Mouse (Mus musculus) hindbrain, embryonic 13.5 days (tissue): ENCODE data around the gene Gm20806. TPM values are rescaled to one million over a fixed set of nuclear protein-coding genes. Genes with fewer than 3 reads are reported as not detected.
"Not testable (repeated sequence)": the region's sequence is repeated elsewhere in the genome, so short reads cannot be mapped to it uniquely, and the experiment has no call there.

Experiments
- ATAC-seq: fragments of 200-750 bp; cut with Nextera tagmentation; 2 replicates; pipeline ENCODE4 v1.8.0; 2017; ENCODE audit warnings: moderate TSS enrichment; ENCODE audit not compliant: low FRiP score
- H3K27ac ChIP-seq: fragments of 300-500 bp; sonication (generic); 2 replicates; pipeline ENCODE4 v1.5.1; 2015; ENCODE audit warnings: inconsistent platforms, mild to moderate bottlenecking, moderate library complexity
- H3K27me3 ChIP-seq: fragments of 300-500 bp; sonication (generic); 2 replicates; pipeline ENCODE4 v1.6.1; 2015; ENCODE audit warnings: mild to moderate bottlenecking, inconsistent platforms
- H3K36me3 ChIP-seq: fragments of 300-500 bp; sonication (generic); 2 replicates; pipeline ENCODE4 v1.6.1; 2015; ENCODE audit warnings: mild to moderate bottlenecking, inconsistent platforms
- H3K4me1 ChIP-seq: fragments of 300-500 bp; sonication (generic); replicated peaks from 2 replicates; pipeline ENCODE4 v1.6.1; 2015; ENCODE audit warnings: inconsistent platforms
- H3K4me2 ChIP-seq: fragments of 300-500 bp; sonication (generic); 2 replicates; pipeline ENCODE4 v1.6.1; 2015; ENCODE audit warnings: inconsistent platforms, mild to moderate bottlenecking, moderate library complexity
- H3K4me3 ChIP-seq: fragments of 300-500 bp; sonication (generic); 2 replicates; pipeline ENCODE4 v1.5.1; 2015; ENCODE audit warnings: mild to moderate bottlenecking, inconsistent platforms
- H3K9ac ChIP-seq: fragments of 300-500 bp; sonication (generic); 2 replicates; pipeline ENCODE4 v1.6.1; 2015; ENCODE audit warnings: mild to moderate bottlenecking, inconsistent platforms
- H3K9me3 ChIP-seq: fragments of 300-500 bp; sonication (generic); 2 replicates; pipeline ENCODE4 v1.6.1; 2016; ENCODE audit warnings: inconsistent platforms
- WGBS: fragments of 180-500 bp; shearing (Covaris S2); methylation state at CpG from one replicate; pipeline ENCODE4 v1.1.7; 2015; 5-methylcytosine and 5-hydroxymethylcytosine counted together
- polyA plus RNA-seq: library from polyadenylated mRNA; unstranded; fragments of >200 nt; fragmentation: Nextera tagmentation; extraction: Ambion mirVana; gene quantifications from 2 replicates; pipeline ENCODE4 v1.2.1, GENCODE M21; 2015

Gene Gm20806
- not detected in 2 replicates for polyA plus RNA-seq

- not testable (repeated sequence) for H3K4me3 ChIP-seq, H3K27ac ChIP-seq, H3K9ac ChIP-seq, ATAC-seq, H3K9me3 ChIP-seq, H3K4me2 ChIP-seq, H3K36me3 ChIP-seq, H3K27me3 ChIP-seq, H3K4me1 ChIP-seq
- WGBS, result no CpG with 5 or more reads among the region's 4 CpGs
These were observed at the start of gene Gm20806 for GRCm38 (mm10) chrY:78837956-78838355. TSS of gene Gm20806 (minus strand) at chrY:78838056.
